Mouse (Mus musculus): ENCODE data around the gene Bcas3.

The Bcas3 gene

DNA sequence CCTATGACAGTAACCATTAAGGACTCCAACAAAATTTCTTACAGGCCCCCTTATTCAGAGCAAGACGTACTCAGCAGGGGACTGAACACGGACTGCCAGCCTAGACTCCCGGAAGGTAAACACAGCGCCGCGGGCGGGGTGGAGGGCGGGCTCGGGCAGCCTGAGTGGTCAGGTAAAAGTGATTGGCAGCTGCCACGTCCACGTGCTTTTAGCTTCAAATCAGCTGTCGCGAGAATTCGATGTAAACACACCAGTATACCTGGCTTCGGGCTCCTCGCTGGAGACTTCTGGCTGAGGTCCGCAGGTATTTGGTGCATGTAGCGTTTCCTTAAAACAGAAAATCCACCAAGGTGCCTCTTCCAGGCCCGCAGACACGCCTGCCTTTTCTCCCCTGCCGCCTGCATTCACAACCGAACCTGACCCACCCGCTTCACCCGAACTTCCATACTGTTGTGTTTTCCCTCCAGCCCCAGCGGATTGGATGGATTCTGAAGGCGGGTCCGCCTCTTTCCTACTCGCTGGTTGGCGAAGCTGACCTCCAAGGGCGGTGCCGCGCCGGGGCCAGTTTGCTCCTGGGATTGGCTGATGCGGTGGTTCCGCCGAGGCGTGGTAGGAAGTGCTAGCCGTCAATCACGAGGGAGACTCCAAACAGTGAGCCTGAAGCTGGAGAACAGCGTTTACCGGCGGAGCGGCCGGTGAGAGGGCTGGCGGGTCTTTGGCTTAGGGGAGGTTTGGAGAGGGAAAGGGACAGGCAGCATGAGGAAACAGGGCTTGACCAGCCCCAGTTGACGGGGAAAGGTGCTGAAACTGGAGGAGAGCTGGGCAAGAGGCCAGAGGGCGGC, at the start of gene Bcas3:
TSS of gene Bcas3 (plus strand) at position 629 of the 842 bp plus-strand sequence.
- peak; percentile 97 for DNase-seq (ENCODE audit: low read depth, low spot score)

DNA sequence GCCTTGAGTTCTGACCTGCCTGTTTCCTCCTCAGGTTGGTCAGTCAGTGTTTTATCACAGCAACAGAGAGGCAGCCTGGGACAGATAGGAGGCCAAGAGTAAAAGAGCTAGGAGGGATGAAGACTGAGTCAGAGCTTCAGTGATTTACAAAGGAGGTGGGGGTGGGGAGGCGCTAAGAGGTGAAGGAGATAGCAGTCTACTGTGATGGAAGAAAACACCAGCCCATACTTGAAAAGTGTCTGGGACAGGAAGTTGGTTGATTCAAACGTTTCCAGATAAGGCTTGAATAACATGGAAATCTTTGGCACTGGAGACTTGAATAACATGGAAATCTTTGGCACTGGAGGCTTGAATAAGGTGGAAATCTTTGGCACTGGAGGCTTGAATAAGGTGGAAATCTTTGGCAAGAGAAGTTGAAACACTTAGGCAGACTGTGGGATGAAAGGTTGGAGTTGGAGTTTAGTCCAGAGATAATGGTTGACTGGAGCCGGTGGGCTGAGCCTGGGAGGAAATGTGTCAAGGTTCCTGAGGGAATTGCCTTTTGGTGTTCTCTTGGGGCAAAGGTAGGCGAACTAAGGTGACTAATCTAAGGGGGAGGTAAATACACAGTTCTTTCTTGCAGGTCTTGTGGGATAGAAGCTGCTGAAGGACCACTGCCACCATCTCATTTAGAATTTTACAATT, 46.2 kb upstream of the Bcas3 start:
- DNase-seq (ENCODE audit: low read depth, low spot score) = no peak

DNA sequence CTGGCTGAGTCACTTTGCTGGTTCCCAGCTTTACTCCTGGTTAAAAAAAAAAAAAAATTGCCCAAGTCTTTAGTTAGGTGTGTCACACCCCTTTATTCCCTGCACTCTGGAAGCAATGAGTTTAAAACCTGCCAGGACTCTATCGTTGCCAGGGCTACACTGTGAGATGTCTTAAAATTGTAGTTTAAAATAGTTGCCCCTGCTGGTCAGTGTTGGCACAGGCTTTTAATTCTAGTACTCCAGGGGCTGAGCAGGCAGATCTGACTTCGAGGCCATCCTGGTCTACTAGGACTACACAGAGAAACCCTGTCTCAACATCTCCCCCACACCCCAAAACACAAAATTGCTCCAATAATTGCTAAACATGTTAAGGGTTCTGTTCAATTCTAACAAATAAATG, 44.2 kb upstream of the Bcas3 start:
- DNase-seq (ENCODE audit: low read depth, low spot score) = no peak

DNA sequence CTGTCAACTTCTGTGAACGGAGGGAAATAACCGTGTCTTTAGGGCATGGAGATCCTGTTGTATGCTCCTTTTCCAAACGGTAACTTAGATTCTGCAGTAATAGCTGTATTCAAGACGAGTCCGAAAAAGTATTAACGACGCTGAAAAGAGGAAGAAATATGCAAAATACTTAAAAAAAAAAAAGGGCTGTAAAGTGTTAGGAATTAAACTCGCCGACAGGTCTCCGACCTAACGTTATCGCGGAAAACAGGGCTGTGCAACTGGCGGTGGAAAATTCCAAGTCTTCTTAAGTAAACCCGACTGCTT, 42.6 kb upstream of the Bcas3 start:
- DNase-seq (ENCODE audit: low read depth, low spot score) = no peak

DNA sequence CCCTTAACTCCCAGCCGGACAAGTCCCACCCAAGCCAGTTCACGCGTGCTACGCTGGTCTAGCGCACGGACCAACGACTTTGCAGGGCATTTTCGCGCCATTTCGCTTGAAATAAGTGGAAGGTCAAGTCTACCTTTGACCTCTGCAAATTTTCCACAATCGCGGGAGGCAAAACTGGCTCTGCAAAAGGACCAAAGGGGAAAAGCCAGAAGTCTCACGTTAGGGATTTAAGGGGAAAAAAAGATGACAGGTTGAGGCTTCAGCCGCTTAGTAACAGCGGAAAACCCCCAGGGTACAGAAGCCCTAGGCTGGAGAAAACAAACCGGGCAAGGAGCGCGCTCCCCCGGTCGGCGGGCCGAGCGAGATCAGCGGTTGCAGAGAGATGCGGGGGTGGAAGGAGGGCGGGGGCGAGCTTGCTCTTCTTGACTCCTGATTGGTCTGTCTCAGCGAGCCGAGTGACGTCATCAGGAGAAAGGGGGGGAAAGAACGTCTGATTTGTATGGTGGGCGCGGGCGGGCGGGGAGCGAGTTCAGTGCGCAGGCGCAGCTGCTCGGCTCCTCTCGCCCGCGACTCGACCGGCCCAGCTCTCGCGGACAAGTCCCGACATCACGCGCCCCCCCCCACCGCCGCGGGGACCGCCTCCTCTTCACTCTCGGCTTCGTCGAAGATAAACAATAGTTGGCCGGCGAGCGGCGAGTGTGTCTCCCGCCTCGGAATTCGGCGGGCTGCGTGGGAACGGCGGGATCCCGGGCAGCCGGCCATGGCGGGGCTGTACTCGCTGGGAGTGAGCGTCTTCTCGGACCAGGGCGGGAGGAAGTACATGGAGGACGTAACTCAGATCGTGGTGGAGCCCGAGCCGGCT, 42.0 kb upstream of the Bcas3 start, which contains the start of gene Ppm1d:
TSS of gene Ppm1d (plus strand) at position 532 of the 862 bp plus-strand sequence.
- peak; percentile 100 for DNase-seq (ENCODE audit: low read depth, low spot score)

DNA sequence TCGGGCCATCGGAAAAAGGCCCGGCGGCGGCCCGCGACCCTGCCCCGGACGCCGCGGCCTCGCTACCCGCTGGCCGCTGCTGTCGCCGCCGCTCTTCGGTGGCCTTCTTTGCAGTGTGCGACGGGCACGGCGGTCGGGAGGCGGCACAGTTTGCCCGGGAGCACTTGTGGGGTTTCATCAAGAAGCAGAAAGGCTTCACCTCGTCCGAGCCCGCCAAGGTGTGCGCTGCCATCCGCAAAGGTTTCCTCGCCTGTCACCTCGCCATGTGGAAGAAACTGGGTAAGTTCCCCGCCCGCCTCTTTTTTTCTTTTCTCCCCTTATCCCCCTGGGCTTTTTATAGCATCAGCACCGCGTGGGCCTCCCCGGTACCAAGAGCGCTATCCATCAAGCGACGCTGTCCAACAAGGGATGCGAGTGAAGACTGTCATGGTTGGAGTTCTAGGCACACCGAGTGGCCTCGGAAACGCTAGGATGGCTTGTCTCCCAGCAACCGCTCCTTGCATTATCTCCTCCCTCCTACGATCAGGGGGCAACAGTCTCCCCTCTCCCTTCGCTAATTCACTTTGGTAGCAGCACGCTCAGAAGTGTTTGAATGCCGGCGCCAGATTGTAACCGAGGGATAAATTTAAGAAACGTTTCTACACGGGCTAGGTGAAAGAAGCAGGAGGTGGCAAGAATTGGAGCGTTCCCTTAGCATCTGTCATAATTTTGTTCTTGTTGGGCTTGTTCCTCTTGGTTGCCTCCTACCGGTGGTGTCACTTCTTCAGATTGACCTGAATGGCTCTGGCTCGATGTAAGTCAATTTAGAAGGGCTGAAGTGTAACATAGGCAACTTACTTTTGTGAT, 41.1 kb upstream of the Bcas3 start:
- DNase-seq (ENCODE audit: low read depth, low spot score) = peak; percentile 32

DNA sequence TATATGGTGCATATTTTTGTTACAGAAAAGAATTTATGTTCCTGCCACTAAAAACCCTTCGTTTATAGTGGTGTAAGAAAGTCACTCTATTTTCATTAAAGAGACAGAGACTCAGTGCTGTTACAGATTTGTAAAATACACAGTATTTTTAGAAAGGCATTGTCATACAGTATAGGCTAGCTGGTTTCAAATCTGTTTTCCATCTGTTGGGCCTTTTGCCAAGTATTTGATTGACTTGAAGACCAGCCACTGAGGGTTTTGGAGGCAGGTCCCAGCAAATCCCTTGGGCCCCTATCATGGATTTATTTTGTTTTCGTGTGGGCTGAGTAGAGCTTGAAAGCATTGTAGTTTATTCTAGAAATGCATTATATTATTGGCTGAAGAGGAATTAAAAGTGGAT, 40.1 kb upstream of the Bcas3 start:
- peak; percentile 72 for DNase-seq (ENCODE audit: low read depth, low spot score)

DNA sequence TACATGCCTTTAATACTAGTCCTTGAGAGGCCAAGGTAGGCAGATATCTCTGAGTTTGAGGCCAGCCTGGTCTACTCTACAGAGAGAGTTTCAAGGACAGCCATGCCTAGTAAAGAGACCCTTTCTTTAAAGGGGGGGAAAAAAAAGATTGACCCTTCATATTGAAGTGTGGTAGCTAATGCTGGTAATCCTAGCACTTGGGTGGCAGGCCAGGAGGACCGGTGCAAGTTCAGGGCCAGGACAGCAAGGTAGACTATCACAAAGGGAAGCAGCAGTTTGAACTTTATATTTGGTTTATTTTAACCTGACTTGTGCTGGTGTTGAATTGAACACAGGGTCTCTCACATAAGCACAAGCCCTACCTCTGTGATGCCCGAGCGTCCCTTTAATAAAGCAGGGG, 39.6 kb upstream of the Bcas3 start:
- no peak for DNase-seq (ENCODE audit: low read depth, low spot score)

DNA sequence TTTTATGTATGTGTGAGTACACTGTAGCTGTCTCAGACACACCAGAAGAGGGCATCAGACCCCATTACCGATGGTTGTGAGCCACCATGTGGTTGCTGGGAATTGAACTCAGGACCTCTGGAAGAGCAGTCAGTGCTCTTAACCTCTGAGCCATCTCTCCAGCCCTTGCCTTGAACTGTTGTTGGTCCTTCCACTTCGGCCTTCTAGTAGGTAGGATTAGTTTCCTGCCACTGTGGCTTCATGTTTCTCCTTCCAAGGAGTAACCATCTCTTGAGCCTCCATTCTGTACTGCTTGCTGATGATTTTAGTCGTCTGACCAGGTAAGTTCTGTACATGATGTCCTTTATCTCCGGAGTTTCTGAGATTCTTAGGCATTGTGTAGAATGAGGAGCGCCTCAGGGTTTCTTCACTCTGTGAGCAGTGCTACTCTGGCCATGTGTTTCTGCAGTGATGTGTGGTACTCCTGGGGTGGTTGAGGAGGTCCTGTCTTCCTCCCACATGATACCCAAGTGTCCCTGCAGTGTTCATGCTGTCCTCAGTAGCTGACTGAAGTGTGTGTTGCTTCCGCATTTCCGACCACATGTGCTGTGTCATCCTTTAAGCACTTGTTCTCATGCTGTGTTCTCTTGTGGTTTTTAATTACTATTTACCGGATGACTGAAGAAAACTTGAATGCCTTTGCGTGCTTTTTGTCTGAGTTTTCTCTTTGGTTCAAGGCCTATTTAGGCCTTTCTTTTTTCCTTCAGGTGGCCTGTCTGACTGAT, 29.2 kb upstream of the Bcas3 start:
- no peak for DNase-seq (ENCODE audit: low read depth, low spot score)

DNA sequence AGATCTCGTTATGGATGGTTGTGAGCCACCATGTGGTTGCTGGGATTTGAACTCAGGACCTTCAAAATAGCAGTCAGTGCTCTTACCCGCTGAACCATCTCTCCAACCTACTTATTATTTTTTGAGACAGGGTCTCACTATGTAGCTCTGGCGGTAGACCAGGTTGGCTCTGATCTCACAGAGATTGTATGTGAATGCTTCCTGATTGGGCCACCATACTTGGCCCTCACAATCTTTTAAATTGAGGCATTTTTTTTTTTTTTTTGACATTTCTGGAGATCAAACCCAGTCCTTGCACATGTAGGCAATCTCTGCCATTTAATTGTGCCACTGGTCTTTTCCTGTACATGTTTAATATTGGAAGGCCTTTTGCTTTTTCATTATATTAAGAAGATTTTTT, 24.2 kb upstream of the Bcas3 start:
- DNase-seq (ENCODE audit: low read depth, low spot score) = no peak

DNA sequence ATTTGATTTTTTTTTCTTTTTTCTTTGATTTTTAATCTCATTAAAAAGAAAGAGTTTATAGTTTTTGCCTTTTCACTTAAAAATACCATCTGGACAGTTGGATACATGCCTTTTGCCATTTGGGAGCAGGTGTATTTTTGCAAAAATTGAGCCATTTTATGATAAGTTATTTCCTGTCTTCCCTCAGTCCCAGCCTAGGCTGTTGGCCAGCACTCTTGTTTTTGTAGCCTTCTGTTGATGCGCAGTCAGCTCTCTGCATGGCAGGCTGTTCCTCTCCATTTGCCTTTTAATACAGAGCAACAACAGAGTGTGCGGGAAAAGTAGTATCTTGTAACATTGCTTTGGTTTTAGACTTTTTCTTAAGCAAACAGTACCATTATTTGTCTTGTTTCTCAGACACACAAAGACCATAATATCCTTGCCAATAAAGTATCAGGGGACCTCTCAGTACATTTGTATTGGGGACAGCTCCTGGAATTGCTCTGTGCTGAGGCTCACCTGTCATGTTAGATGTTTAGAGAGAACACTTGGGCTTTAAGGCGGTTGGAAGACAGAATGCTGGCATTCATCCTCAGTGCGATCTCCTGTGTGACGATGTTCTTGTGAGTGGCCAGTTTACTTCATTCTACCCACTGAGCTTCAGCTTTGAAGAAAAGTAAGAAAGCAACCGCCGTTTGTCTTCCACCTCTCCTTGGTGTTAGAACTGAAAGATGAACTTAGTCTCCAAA, 23.6 kb upstream of the Bcas3 start:
- DNase-seq (ENCODE audit: low read depth, low spot score) = no peak

DNA sequence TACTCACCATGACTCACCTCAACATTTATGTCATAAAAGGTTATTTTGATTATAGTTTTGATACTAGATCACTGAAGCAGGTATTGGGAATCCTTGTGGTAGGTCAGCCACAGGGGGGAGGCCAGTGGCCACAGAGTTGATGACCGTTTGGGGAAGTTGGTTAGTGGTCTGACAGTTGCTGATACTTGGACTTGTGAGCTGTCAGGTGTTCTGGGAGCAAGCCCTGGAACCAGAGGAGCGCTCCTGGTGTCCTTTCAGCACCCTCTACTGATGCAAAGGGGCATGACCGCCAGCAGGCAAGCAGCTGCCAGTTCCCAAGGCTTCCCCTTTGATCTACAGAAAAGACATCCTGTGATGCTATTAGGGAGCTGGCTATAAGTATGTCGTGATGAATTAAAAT, 18.2 kb upstream of the Bcas3 start:
- peak; percentile 1 for DNase-seq (ENCODE audit: low read depth, low spot score)

DNA sequence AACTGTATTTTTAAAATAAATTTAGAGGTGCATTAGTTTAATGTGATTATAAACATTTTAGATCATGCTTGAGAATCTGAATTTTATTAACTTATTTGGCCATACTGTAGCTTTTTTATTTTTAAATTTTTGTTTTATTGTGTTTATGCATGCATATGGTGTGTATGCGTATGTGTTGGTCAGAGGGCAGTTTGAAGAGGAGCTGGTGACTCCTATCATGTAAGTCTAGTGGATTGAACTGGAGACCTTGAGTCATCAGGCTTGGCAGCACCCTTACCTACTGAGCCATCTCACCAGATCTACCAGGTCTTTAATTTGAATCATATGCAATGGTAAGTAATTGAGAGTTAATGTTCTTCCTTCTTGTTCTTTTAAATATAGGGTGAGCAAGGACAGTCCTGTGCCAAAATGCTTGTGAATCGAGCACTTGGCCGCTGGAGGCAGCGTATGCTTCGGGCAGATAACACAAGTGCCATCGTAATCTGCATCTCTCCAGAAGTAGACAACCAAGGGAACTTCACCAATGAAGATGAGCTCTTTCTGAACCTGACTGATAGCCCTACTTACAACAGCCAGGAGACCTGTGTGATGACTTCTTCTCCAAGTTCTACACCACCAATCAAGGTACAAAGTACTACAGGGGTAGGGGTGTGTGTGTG, 13.7 kb upstream of the Bcas3 start:
- no peak for DNase-seq (ENCODE audit: low read depth, low spot score)

DNA sequence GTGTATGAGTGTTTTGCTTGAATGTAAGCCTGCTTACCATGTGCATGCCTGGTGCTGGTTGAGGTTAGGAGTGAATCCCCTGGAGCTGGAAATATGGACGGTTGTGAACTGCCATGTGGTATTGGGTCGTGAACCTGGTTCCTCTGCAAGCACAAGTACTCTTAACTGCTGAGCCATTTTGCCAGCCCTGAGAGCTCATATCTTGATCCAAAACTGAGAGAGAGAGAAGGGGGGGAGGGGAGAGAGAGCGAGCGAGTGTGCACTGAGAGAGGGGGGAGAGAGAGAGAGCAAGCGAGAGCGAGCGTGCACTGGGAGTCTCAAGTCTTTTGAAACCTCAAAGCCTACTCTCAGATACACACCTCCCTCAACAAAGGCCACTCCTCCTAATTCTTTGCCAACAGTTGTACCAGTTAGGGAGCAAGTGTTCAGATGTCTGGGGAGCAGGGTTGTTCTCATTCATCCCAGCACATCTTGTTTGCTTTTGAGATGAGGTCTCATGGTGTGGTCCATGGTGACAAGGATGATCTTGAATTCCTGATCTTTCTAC, 12.8 kb upstream of the Bcas3 start:
- no peak for DNase-seq (ENCODE audit: low read depth, low spot score)

DNA sequence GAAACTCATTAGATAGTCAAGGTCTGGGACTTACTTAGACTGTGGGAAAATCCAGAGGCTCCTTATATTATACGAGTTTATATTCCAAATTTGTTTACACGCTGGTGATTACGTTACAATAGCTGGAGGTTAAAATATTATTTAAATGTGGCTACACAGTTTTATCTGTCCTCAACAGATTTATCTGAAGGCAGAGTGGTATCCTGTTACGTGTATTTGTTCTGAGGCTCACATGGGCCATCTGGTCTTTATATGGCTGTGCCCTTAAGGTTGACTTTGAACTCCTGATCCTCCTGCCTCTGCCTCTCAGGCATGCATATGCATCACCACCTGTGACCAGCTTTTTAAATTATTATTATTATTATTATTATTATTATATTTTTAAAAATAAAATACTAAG, 852 bp downstream of the Bcas3 start:
- no peak for DNase-seq (ENCODE audit: low read depth, low spot score)

DNA sequence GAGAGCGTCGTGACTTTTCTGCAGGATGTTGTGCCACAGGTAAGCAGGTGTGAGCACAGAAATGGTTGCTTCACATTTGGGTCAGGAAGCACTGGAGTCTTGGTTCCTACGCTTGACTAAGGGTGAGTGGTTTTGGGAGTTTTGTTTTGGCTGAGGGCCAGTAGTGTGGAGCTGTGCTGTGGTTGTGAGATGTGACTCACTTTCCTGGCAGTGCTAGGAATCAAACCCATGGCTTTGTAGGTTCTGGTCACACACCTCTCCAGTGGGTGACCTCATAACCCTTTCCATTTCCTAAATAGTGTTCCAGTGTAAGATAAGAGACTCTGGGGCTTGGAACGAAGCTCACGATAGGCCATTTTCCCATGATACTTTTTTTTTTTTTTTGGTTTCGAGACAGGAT, 6.7 kb downstream of the Bcas3 start:
- DNase-seq (ENCODE audit: low read depth, low spot score) = no peak

DNA sequence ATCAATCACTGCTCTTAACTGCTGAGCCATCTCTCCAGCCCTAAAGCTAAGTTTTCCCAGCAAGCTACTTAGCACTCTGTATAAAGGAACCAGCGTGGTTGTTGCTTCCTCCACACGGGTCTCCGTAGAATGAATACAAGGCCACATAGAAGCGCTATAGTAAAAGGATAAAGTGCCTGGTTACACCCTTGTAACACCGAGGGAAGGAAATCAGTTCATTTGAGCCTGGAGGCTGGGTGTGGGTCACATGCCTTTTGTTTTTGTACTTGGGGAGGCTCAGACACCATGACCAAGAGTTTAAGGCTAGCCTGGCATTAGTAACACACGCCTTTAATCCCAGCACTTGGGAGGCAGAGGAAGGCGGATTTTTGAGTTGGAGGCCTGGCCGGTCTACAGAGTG, 8.7 kb downstream of the Bcas3 start:
- DNase-seq (ENCODE audit: low read depth, low spot score) = no peak

DNA sequence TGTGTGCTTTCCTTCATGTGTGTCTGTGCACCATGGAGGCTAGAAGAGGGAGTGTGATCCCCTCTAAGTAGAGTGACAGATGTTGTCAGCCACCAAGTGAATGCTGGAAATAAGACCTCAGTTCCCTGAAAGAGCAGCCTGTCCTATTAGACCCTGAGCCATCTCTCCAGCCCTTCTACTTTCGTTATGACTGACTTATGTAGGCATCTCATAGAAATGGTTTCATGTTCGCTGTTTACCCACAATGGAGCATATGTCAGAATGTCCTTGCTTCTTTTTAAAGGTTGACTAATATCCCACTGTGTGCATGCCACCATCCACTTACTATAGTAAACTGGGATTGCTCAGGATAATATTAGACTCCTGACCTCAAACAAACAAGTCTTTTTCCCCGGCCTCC, 13.2 kb downstream of the Bcas3 start:
- no peak for DNase-seq (ENCODE audit: low read depth, low spot score)

DNA sequence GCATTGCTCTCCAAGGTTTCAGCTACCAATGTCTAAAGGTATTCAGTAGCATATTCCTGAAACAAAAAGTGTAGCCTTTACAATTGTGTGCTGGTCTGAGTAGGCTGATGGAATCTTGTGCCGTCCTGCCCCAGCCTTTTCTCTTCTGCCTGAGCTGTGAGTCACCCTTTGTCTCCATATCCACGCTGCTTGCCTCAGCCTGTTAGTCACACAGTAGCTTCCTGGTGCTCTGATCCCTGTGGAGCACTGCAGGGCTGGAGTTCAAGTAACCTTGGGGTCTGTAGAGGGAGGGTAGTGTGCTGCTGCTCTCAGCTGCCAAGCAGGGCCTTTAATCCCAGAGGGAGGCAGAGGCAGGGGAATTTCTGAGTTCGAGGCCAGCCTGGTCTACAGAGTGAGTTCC, 14.9 kb downstream of the Bcas3 start:
- no peak for DNase-seq (ENCODE audit: low read depth, low spot score)

Data from forelimb bud, embryonic 11.5 days (tissue).